In genomic region chr10:88320714-88321416, GRCm38 (mm10) we compare ENCODE assay signal across 12 mouse cellular contexts. TPM values are rescaled to one million over a fixed set of nuclear protein-coding genes. Genes with fewer than 3 reads are reported as not detected.
DNase-seq lines count a peak whose midpoint lies in the region; ATAC-seq lines count a peak whose summit lies in the region.
"Had no signal": no experiment of that assay in that cellular context is flagged by ENCODE, and none has a peak within 500 bp of the region (broad histone marks: within the 10 kb centered on the region; RNA-seq: fewer than 3 reads in every experiment).

No protein-coding gene starts in this region.

- intact Hi-C loops in left cerebral cortex, postnatal 4 days (cut with DNase I) = loop anchor here (10.0 kb wide), 1 partner anchor 676 kb away; no protein-coding TSS in a partner anchor

- no peak overlapping the region for H3K4me3 ChIP-seq in forebrain, embryonic 15.5 days
- no peak overlapping the region for H3K4me3 ChIP-seq in forebrain, embryonic 11.5 days (ENCODE audit: low read depth, low read length)
- no peak overlapping the region for H3K4me3 ChIP-seq in embryonic facial prominence, embryonic 15.5 days (replicated peaks)
- no peak overlapping the region for H3K4me3 ChIP-seq in intestine, embryonic 15.5 days (replicated peaks)
- H3K4me3 ChIP-seq: neural tube, embryonic 15.5 days had no signal

- no peak overlapping the region for H3K4me2 ChIP-seq in forebrain, embryonic 15.5 days (replicated peaks)
- H3K4me2 ChIP-seq in forebrain, embryonic 11.5 days (ENCODE audit: low read depth, low read length, severe bottlenecking) = no peak overlapping the region
- 0 out of 2 replicates have a peak overlapping the region, but pooled peaks have one; percentile 4 for H3K4me2 ChIP-seq in embryonic facial prominence, embryonic 15.5 days (replicated peaks)
- no peak overlapping the region for H3K4me2 ChIP-seq in intestine, embryonic 15.5 days (replicated peaks)
- H3K4me2 ChIP-seq: neural tube, embryonic 15.5 days had no signal

- H3K27ac ChIP-seq in forebrain, embryonic 15.5 days (replicated peaks) = no peak overlapping the region
- H3K27ac ChIP-seq in forebrain, embryonic 11.5 days (ENCODE audit: low read depth, low read length) = no peak overlapping the region
- H3K27ac ChIP-seq in embryonic facial prominence, embryonic 15.5 days (replicated peaks) = peak overlapping the region; percentile 63
- peak overlapping the region; percentile 54; the same call in 1 of the 2 replicates for H3K27ac ChIP-seq in intestine, embryonic 15.5 days
- H3K27ac ChIP-seq: neural tube, embryonic 15.5 days had no signal

- no peak overlapping the region for H3K9ac ChIP-seq in forebrain, embryonic 15.5 days (replicated peaks)
- no peak overlapping the region for H3K9ac ChIP-seq in forebrain, embryonic 11.5 days (ENCODE audit: low read length)
- H3K9ac ChIP-seq in embryonic facial prominence, embryonic 15.5 days = no peak overlapping the region
- H3K9ac ChIP-seq in intestine, embryonic 15.5 days = no peak overlapping the region
- H3K9ac ChIP-seq: neural tube, embryonic 15.5 days had no signal

- ATAC-seq in forebrain, embryonic 15.5 days (replicated peaks) = peak; percentile 41; the same call in 1 of the 2 replicates
- no peak for ATAC-seq in forebrain, embryonic 11.5 days (replicated peaks; ENCODE audit: low FRiP score)
- ATAC-seq in embryonic facial prominence, embryonic 15.5 days (ENCODE audit: insufficient number of reproducible peaks, low FRiP score, low TSS enrichment, low read depth) = no peak
- peak; percentile 78 for ATAC-seq in intestine, embryonic 15.5 days
- ATAC-seq: CD4-positive, CD25-positive, alpha-beta regulatory T cell, adult 4 months had no signal

- 70% methylated on average over 12 of the region's 12 CpGs for WGBS in forebrain, embryonic 15.5 days
- 84% methylated on average over 12 of the region's 12 CpGs for WGBS in forebrain, embryonic 11.5 days
- WGBS in embryonic facial prominence, embryonic 15.5 days = 41% methylated on average over 12 of the region's 12 CpGs
- WGBS in intestine, embryonic 15.5 days = 47% methylated on average over 12 of the region's 12 CpGs

- H3K36me3 ChIP-seq in forebrain, embryonic 15.5 days = no peaks in the 10 kb centered on the region
- no peaks in the 10 kb centered on the region for H3K36me3 ChIP-seq in forebrain, embryonic 11.5 days (ENCODE audit: control insufficient read depth, insufficient read depth, low read length)
- no peaks in the 10 kb centered on the region for H3K36me3 ChIP-seq in embryonic facial prominence, embryonic 15.5 days
- H3K36me3 ChIP-seq in intestine, embryonic 15.5 days = no peaks in the 10 kb centered on the region
- H3K36me3 ChIP-seq: neural tube, embryonic 15.5 days had no signal

- 0 out of 2 replicates have a peak, but pooled peaks cover 3% of the 10 kb centered on the region for H3K4me1 ChIP-seq in forebrain, embryonic 15.5 days
- H3K4me1 ChIP-seq in forebrain, embryonic 11.5 days (replicated peaks; ENCODE audit: control insufficient read depth, insufficient read depth, low read length) = no peaks in the 10 kb centered on the region
- peaks cover 8% of the 10 kb centered on the region for H3K4me1 ChIP-seq in embryonic facial prominence, embryonic 15.5 days
- no peaks in the 10 kb centered on the region for H3K4me1 ChIP-seq in intestine, embryonic 15.5 days (replicated peaks)
- H3K4me1 ChIP-seq: neural tube, embryonic 15.5 days had no signal

- no peak for DNase-seq in forebrain, embryonic 11.5 days (ENCODE audit: low spot score)
- DNase-seq in 3134 (ENCODE audit: extremely low read depth, insufficient read length, low spot score) = peak; percentile 16
- no peak for DNase-seq in layer of hippocampus, postnatal 14 days (ENCODE audit: low spot score in 2 of 2)
- no peak for DNase-seq in cerebellum, adult 11 months
- no peak for DNase-seq in left cerebral cortex, postnatal 4 days
- DNase-seq: gastrocnemius, postnatal 36 days; kidney, postnatal 14 days had no signal

- no peaks in the 10 kb centered on the region for H3K9me3 ChIP-seq in forebrain, embryonic 15.5 days
- H3K9me3 ChIP-seq in forebrain, embryonic 11.5 days (ENCODE audit: control insufficient read depth, low read length) = no peaks in the 10 kb centered on the region
- H3K9me3 ChIP-seq in embryonic facial prominence, embryonic 15.5 days (replicated peaks) = no peaks in the 10 kb centered on the region
- H3K9me3 ChIP-seq in intestine, embryonic 15.5 days = no peaks in the 10 kb centered on the region
- H3K9me3 ChIP-seq: neural tube, embryonic 15.5 days had no signal

- H3K27me3 ChIP-seq in forebrain, embryonic 15.5 days = no peaks in the 10 kb centered on the region
- no peaks in the 10 kb centered on the region for H3K27me3 ChIP-seq in forebrain, embryonic 11.5 days (ENCODE audit: control insufficient read depth, insufficient read depth, low read length)
- no peaks in the 10 kb centered on the region for H3K27me3 ChIP-seq in embryonic facial prominence, embryonic 15.5 days
- H3K27me3 ChIP-seq in intestine, embryonic 15.5 days (replicated peaks) = no peaks in the 10 kb centered on the region
- H3K27me3 ChIP-seq: neural tube, embryonic 15.5 days had no signal

RNA-seq across cellular contexts. Expression of gene Dram1, which starts 58.0 kb away (rescaled TPM):
- 0.47 and 0.70 TPM in 2 replicates for polyA plus RNA-seq in forebrain, embryonic 15.5 days (2015; fragmentation: Nextera tagmentation; extraction: Ambion mirVana)
- polyA plus RNA-seq in forebrain, embryonic 11.5 days (2014; fragmentation: Nextera tagmentation; extraction: Ambion mirVana) = 0.49 and 0.67 TPM in 2 replicates
- polyA plus RNA-seq in embryonic facial prominence, embryonic 15.5 days (2015; fragmentation: Nextera tagmentation; extraction: Ambion mirVana) = 3.1 and 3.5 TPM in 2 replicates
- 3.8 and 4.1 TPM in 2 replicates for polyA plus RNA-seq in intestine, embryonic 15.5 days (2015; fragmentation: Nextera tagmentation; extraction: Ambion mirVana)
- 1 to 10 TPM; 1.5 to 1.6 TPM for total RNA-seq in layer of hippocampus, postnatal 14 days (2021)
- total RNA-seq in left cerebral cortex, postnatal 4 days (2021) = 1 to 10 TPM; 1.6 to 2.1 TPM

RNA-seq across cellular contexts. Expression of gene Gnptab, which starts 58.1 kb away (rescaled TPM):
- polyA plus RNA-seq in forebrain, embryonic 15.5 days (2015; fragmentation: Nextera tagmentation; extraction: Ambion mirVana) = 15.0 and 15.8 TPM in 2 replicates
- 11.8 and 12.8 TPM in 2 replicates for polyA plus RNA-seq in forebrain, embryonic 11.5 days (2014; fragmentation: Nextera tagmentation; extraction: Ambion mirVana)
- polyA plus RNA-seq in embryonic facial prominence, embryonic 15.5 days (2015; fragmentation: Nextera tagmentation; extraction: Ambion mirVana) = 11.0 and 11.1 TPM in 2 replicates
- polyA plus RNA-seq in intestine, embryonic 15.5 days (2015; fragmentation: Nextera tagmentation; extraction: Ambion mirVana) = 15.9 and 16.3 TPM in 2 replicates
- 10 to 100 TPM; 83.8 to 96.8 TPM for total RNA-seq in layer of hippocampus, postnatal 14 days (2021)
- 10 to 100 TPM; 95.3 to 97.6 TPM for total RNA-seq in left cerebral cortex, postnatal 4 days (2021)

Comparison
In these comparisons a context has a peak if more than half of its experiments do, and no peak if none do; other contexts are left out.
1. ATAC-seq: peak in forebrain, embryonic 15.5 days (single experiment) and intestine, embryonic 15.5 days (single experiment); none in forebrain, embryonic 11.5 days (single experiment) and embryonic facial prominence, embryonic 15.5 days (single experiment).
2. H3K27ac ChIP-seq: peak in embryonic facial prominence, embryonic 15.5 days (single experiment) and intestine, embryonic 15.5 days (single experiment); none in forebrain, embryonic 15.5 days (single experiment) and forebrain, embryonic 11.5 days (single experiment).